Mouse (Mus musculus) spleen, adult 10 weeks (tissue): ENCODE measurements around the gene Cox7b. TPM values are rescaled to one million over a fixed set of nuclear protein-coding genes. Genes with fewer than 3 reads are reported as not detected.

Source experiments
- polyA plus RNA-seq: library from polyadenylated mRNA; stranded (reverse); fragments of 350-450 nt; fragmentation: Illumina TruSeq; extraction: RNeasy Lipid Tissue Mini Kit (QIAGEN cat#74804); gene quantifications from one replicate; pipeline ENCODE4 v1.2.3, GENCODE M21; 2015; ENCODE audit warnings: low replicate concordance; ENCODE audit not compliant: insufficient read depth

The Cox7b gene
- 265 TPM for polyA plus RNA-seq

GRCm38 (mm10) chrX:106015571-106016322 lies at the start of gene Cox7b:
Gene Cox7b (plus strand): TSS chrX:106015700.

GRCm38 (mm10) chrX:106011465-106012159 lies 3.9 kb upstream of the Cox7b start, which contains the start of gene Magt1:
Gene Magt1 (minus strand): TSS chrX:106011906.

GRCm38 (mm10) chrX:106026418-106027342 lies 11.2 kb downstream of the Cox7b start, which contains the start of gene Atp7a:
Gene Atp7a (plus strand): TSS chrX:106027276.

Other genes with a start within 250 kb of the Cox7b start
- 199 TPM for gene Atrx, start 86.3 kb upstream of the Cox7b start, polyA plus RNA-seq
- gene Magt1, start 3.8 kb upstream of the Cox7b start, polyA plus RNA-seq = 64.0 TPM
- 14.9 TPM for gene Atp7a, start 11.6 kb downstream of the Cox7b start, polyA plus RNA-seq
- gene Tlr13, start 127.5 kb downstream of the Cox7b start, polyA plus RNA-seq = 25.4 TPM
- gene Pgk1, start 171.4 kb downstream of the Cox7b start, polyA plus RNA-seq = 192 TPM
- gene Taf9b, start 205.5 kb downstream of the Cox7b start, polyA plus RNA-seq = 23.0 TPM
- not detected for gene Fnd3c2, start 239.7 kb downstream of the Cox7b start, polyA plus RNA-seq